Mouse (Mus musculus) intestine, embryonic 15.5 days (tissue): ENCODE measurements around the gene Nlrp4c. TPM values are rescaled to one million over a fixed set of nuclear protein-coding genes. Genes with fewer than 3 reads are reported as not detected.

Source experiments
- ATAC-seq: fragments of 200-750 bp; cut with Nextera tagmentation; 2 replicates; pipeline ENCODE4 v1.8.0; 2017; ENCODE audit warnings: moderate TSS enrichment, moderate library complexity
- H3K27ac ChIP-seq: fragments of 300-500 bp; sonication (generic); 2 replicates; pipeline ENCODE4 v1.5.1; 2015; ENCODE audit warnings: mild to moderate bottlenecking, inconsistent platforms
- H3K27me3 ChIP-seq: fragments of 300-500 bp; sonication (generic); replicated peaks from 2 replicates; pipeline ENCODE4 v1.6.1; 2015; ENCODE audit warnings: inconsistent platforms
- H3K36me3 ChIP-seq: fragments of 300-500 bp; sonication (generic); 2 replicates; pipeline ENCODE4 v1.6.1; 2015; ENCODE audit warnings: inconsistent platforms
- H3K4me1 ChIP-seq: fragments of 300-500 bp; sonication (generic); replicated peaks from 2 replicates; pipeline ENCODE4 v1.6.1; 2015; ENCODE audit warnings: inconsistent platforms
- H3K4me2 ChIP-seq: fragments of 300-500 bp; sonication (generic); replicated peaks from 2 replicates; pipeline ENCODE4 v1.6.1; 2015; ENCODE audit warnings: mild to moderate bottlenecking, inconsistent platforms
- H3K4me3 ChIP-seq: fragments of 300-500 bp; sonication (generic); replicated peaks from 2 replicates; pipeline ENCODE4 v1.5.1; 2015; ENCODE audit warnings: inconsistent platforms
- H3K9ac ChIP-seq: fragments of 300-500 bp; sonication (generic); 2 replicates; pipeline ENCODE4 v1.6.1; 2015; ENCODE audit warnings: inconsistent platforms
- H3K9me3 ChIP-seq: fragments of 300-500 bp; sonication (generic); 2 replicates; pipeline ENCODE4 v1.6.1; 2016; ENCODE audit warnings: inconsistent platforms
- WGBS: fragments of 180-500 bp; shearing (Covaris S2); methylation state at CpG from one replicate; pipeline ENCODE4 v1.1.7; 2015; 5-methylcytosine and 5-hydroxymethylcytosine counted together
- polyA plus RNA-seq: library from polyadenylated mRNA; unstranded; fragments of >200 nt; fragmentation: Nextera tagmentation; extraction: Ambion mirVana; gene quantifications from 2 replicates; pipeline ENCODE4 v1.2.1, GENCODE M21; 2015

Gene Nlrp4c
- polyA plus RNA-seq, 1 experiment from 2014 or later, result not detected

DNA sequence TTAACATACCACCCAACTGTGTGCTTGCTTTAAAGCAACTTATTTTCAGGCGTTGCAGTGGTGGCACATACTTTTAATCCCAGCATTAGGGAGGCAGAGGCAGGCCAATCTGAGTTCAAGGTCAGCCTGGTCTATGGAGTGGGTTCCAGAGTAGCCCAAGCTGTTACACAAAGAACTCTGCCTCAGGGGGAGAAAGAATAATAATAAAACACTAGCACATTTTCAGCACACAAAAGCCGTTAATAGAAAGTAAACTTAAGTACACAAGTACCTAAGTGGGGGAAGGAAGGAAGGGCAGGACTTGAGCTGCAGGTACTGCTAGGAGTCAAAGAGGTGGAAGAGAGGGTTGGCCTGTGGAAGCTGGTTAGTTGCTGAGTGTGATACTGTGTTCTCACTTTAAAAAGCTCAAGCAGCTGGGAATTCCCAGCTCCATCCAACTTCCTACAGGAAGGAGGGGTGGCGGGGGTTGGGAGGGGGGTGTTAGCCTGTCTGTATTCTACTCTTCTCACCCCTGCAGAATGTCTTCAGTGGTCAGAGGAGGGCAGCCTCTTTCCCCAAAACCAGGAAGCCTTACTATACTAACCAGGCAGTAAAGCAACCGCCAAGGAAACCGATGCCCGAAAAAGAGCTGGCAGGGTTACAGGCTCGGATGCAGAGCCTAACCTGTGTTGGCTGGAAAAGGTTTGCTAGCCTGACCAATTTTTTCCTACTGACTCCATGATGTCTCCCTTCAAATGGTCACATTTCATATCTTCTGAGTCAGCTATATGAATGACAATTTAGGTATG lies 101.4 kb downstream of the Nlrp4c start:
- H3K27me3 ChIP-seq, result no peaks in the 10 kb centered on the region
- H3K4me3 ChIP-seq, result no peak overlapping the region
- no peak overlapping the region for H3K9ac ChIP-seq
- no peak for ATAC-seq
- H3K36me3 ChIP-seq, result peaks cover 4% of the 10 kb centered on the region; the same call in 1 of the 2 replicates
- H3K27ac ChIP-seq, result 0 out of 2 replicates have a peak overlapping the region, but pooled peaks have one; percentile 7
- WGBS, result 74% methylated on average over 7 of the region's 7 CpGs
- H3K4me2 ChIP-seq, result no peak overlapping the region
- peaks cover 33% of the 10 kb centered on the region for H3K4me1 ChIP-seq
- H3K9me3 ChIP-seq, result no peaks in the 10 kb centered on the region

DNA sequence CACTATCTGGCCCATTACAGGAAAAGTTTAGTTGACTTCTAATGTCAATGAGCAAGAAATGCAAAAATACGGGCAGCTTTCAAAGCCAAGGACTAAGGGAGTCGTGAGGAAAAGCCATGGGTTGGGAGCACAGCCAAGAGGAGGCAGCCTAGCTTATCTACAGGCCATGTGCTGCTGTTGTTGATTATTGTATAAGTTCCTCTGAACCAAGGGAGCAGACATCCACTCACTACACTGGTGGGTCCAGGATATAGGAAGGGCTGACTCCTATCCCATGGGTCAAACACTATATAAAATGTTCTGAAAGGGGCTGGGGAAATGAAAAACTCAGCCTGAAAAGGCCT lies 102.0 kb downstream of the Nlrp4c start:
- ATAC-seq, result no peak
- Histone ChIP-seq H3K4me1 (peaks cover 35% of the 10 kb centered on the region), H3K27me3 (no peaks in the 10 kb centered on the region), H3K27ac (peak overlapping the region; percentile 7; the same call in 1 of the 2 replicates), H3K9me3 (no peaks in the 10 kb centered on the region), H3K4me2 (no peak overlapping the region), H3K36me3 (peaks cover 1% of the 10 kb centered on the region; the same call in 1 of the 2 replicates), H3K4me3 (no peak overlapping the region), H3K9ac (no peak overlapping the region)
- WGBS, result 50% methylated on average over 2 of the region's 2 CpGs

DNA sequence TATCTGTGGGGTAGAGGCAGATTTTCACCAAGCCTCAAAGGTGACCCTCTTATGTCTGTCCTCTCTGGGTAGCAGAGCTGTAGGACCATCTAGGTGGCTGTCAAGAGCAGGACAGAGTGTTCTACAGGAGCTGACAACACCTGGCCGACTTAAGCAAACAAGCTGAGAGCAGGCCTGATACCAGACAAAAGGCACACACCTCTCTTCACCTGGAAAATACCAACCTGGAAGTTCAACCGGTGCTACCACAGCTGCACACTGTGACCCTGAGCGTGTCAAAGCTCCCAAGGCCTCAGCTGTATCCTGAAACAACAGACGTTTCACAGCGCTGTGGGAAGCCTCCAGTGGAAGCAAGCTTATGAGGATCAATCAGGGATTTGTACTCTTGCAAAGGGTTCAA lies 102.7 kb downstream of the Nlrp4c start:
- 59% methylated on average over 5 of the region's 5 CpGs for WGBS
- Histone ChIP-seq H3K9ac (no peak overlapping the region), H3K4me3 (no peak overlapping the region), H3K27me3 (no peaks in the 10 kb centered on the region), H3K4me1 (peaks cover 35% of the 10 kb centered on the region), H3K9me3 (no peaks in the 10 kb centered on the region), H3K36me3 (no peaks in the 10 kb centered on the region), H3K4me2 (no peak overlapping the region), H3K27ac (0 out of 2 replicates have a peak overlapping the region, but pooled peaks have one; percentile 7)
- peak; percentile 60 for ATAC-seq

DNA sequence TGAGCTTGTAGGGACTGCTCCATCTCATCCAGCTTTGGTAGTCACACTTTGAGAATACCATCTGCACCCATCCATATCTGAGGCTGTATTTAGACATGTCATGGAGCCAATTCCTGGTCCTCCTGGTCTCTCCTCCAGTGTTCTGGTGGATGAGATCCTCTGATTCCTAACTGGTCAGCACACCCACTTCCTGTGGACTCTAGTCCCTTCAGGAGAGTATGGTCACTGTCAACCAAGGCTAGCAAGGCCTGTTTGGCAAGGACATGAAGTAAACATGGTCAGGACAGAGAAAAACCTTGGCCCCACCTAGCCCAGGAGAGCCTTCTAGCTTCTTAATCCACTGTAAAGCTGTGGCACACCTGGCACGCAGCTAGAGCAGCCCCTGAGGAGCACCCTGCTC lies 106.3 kb downstream of the Nlrp4c start:
- H3K27me3 ChIP-seq, result no peaks in the 10 kb centered on the region
- 83% methylated on average over 1 of the region's 1 CpGs for WGBS

DNA sequence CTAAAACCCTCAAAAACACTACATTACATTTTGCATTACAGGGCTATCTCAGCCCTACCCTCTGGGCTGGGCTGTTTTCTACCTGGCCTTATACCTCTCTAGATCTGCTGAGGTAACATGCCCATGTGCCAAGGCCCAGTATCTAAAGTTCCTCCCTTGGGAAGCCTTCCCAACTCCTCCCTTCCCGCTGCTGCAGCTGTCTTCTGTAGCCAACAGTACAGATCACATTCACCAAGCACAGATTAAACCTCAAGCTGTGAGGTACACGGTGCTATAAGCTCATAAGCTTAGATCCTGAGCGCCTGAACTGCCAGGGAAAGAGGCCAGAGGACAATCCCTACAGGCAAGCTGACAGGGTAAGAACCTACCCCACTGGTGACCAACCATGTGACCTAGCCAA lies 107.1 kb downstream of the Nlrp4c start:
- no peak overlapping the region for H3K27ac ChIP-seq
- no peaks in the 10 kb centered on the region for H3K9me3 ChIP-seq
- WGBS, result 96% methylated on average over 3 of the region's 3 CpGs
- ATAC-seq, result no peak
- H3K9ac ChIP-seq, result no peak overlapping the region
- no peak overlapping the region for H3K4me2 ChIP-seq
- H3K4me3 ChIP-seq, result no peak overlapping the region
- H3K27me3 ChIP-seq, result no peaks in the 10 kb centered on the region
- H3K36me3 ChIP-seq, result no peaks in the 10 kb centered on the region
- H3K4me1 ChIP-seq, result peaks cover 38% of the 10 kb centered on the region

More for the DNA sequence above, 106.3 kb downstream of the Nlrp4c start:
- no peak overlapping the region for H3K4me3 ChIP-seq
- H3K9ac ChIP-seq, result no peak overlapping the region
- ATAC-seq, result no peak
- no peaks in the 10 kb centered on the region for H3K36me3 ChIP-seq
- no peak overlapping the region for H3K27ac ChIP-seq
- peaks cover 44% of the 10 kb centered on the region for H3K4me1 ChIP-seq
- H3K4me2 ChIP-seq, result no peak overlapping the region
- H3K9me3 ChIP-seq, result no peaks in the 10 kb centered on the region

DNA sequence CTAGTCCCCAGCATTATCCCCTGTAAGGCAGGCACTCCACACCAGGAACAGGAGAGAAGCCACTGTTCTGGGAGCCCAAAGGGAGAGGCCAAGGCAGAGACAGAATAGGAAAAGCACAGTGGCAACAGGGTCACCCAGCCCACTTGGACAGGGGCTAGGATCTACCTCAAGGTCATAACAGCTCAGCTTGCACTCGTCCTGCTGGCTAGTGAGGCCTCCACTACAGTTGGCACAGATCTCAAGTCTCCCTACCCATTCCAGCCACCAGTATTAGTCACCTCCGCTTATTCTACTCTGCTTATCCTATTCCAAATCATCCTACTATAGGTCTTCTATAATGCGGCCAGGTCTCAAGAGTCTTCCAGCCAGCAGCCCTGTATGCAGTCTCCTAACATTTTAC lies 108.2 kb downstream of the Nlrp4c start:
- WGBS, result 93% methylated on average over 3 of the region's 3 CpGs
- no peak for ATAC-seq
- H3K4me1 ChIP-seq, result peaks cover 34% of the 10 kb centered on the region

DNA sequence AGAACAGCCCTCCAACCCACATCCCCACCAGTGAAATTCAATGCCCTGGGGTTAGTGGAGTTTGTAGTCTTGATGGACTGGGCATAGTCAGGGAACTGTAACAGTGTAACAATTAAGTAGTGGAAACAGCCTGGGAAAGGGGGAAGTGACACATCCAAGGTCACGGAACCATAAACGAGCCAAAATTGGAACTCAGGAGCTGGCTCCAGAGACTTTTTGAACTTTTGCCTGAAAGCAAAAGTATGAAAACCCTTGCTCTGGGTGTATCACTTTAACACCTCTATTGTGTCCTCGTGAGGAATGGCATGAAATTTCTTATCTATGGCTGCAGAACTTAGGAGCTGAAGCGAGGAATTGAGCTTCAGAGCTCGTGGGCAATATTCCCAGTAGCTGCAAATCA lies 109.2 kb downstream of the Nlrp4c start:
- ATAC-seq, result no peak
- H3K9me3 ChIP-seq, result no peaks in the 10 kb centered on the region
- 0 out of 2 replicates have a peak overlapping the region, but pooled peaks have one; percentile 96 for H3K27ac ChIP-seq
- H3K36me3 ChIP-seq, result no peaks in the 10 kb centered on the region
- H3K4me1 ChIP-seq, result peaks cover 24% of the 10 kb centered on the region
- H3K9ac ChIP-seq, result peak overlapping the region; percentile 86; the same call in 1 of the 2 replicates
- H3K4me2 ChIP-seq, result peak overlapping the region; percentile 67
- WGBS, result 52% methylated on average over 5 of the region's 5 CpGs
- peak overlapping the region; percentile 73; the same call in 1 of the 2 replicates for H3K4me3 ChIP-seq
- no peaks in the 10 kb centered on the region for H3K27me3 ChIP-seq

More for the DNA sequence above, 108.2 kb downstream of the Nlrp4c start:
- H3K36me3 ChIP-seq, result no peaks in the 10 kb centered on the region
- no peaks in the 10 kb centered on the region for H3K9me3 ChIP-seq
- H3K27me3 ChIP-seq, result no peaks in the 10 kb centered on the region
- no peak overlapping the region for H3K4me2 ChIP-seq
- H3K27ac ChIP-seq, result no peak overlapping the region
- no peak overlapping the region for H3K9ac ChIP-seq
- no peak overlapping the region for H3K4me3 ChIP-seq

Other genes with a start within 250 kb of the Nlrp4c start
- not detected in 2 replicates for gene Vmn1r63, start 239.7 kb upstream of the Nlrp4c start, polyA plus RNA-seq
- gene Vmn1r64, start 160.6 kb upstream of the Nlrp4c start, polyA plus RNA-seq, result not detected in 2 replicates
- not detected in 2 replicates for gene Vmn1r65, start 34.2 kb upstream of the Nlrp4c start, polyA plus RNA-seq
- 27.4 and 29.8 TPM in 2 replicates for gene Zfp787, start 110.8 kb downstream of the Nlrp4c start, polyA plus RNA-seq
- gene Zfp444, start 127.1 kb downstream of the Nlrp4c start, polyA plus RNA-seq, result 43.2 and 43.4 TPM in 2 replicates
- gene Galp, start 151.9 kb downstream of the Nlrp4c start, polyA plus RNA-seq, result not detected in 2 replicates
- gene Zscan5b, start 177.1 kb downstream of the Nlrp4c start, polyA plus RNA-seq, result not detected in 2 replicates
- not detected in 2 replicates for gene Epp13, start 207.5 kb downstream of the Nlrp4c start, polyA plus RNA-seq
- gene Zfp667, start 241.4 kb downstream of the Nlrp4c start, polyA plus RNA-seq, result 5.4 and 6.5 TPM in 2 replicates